Mouse (Mus musculus): ENCODE data around the gene Atoh8.

GRCm38 (mm10) chr6:72203279-72203678, 32.1 kb downstream of the Atoh8 start:
- TF ChIP-seq RCOR1 (conservative IDR thresholded peaks at IDR 0.05; ENCODE audit: low read depth, low read length) (no peak), MAZ (IDR thresholded peaks at IDR 0.05; ENCODE audit: low read depth, low read length) (no peak), IRF4 (IDR thresholded peaks at IDR 0.05; ENCODE audit: low read depth, low read length) (no peak)

All from CH12.LX (cell line).